Mouse (Mus musculus) megakaryocyte, adult 5-6 weeks (primary cell): ENCODE results near the gene Cdc42se2. TPM values are rescaled to one million over a fixed set of nuclear protein-coding genes. Genes with fewer than 3 reads are reported as not detected.

ENCODE experiments used
- ATAC-seq: 2 replicates; pipeline ENCODE4 v1.8.0; 2016; ENCODE audit warnings: mild to moderate bottlenecking, inconsistent platforms; ENCODE audit not compliant: poor library complexity, severe bottlenecking
- total RNA-seq, 2 experiments: library from RNA; stranded (forward) in 1 of 2; stranded (reverse) in 1 of 2; fragments of 153-499, 151-499 nt in 1 of 2; fragments of 221-1000, 200-1000 nt in 1 of 2; gene quantifications; 2 replicates each; pipeline versions ENCODE4 v1.2.3 to v1.2.4; 2015 to 2017

Gene Cdc42se2
- total RNA-seq, 2 experiments from 2014 or later: 70.3 to 92.6 TPM

DNA sequence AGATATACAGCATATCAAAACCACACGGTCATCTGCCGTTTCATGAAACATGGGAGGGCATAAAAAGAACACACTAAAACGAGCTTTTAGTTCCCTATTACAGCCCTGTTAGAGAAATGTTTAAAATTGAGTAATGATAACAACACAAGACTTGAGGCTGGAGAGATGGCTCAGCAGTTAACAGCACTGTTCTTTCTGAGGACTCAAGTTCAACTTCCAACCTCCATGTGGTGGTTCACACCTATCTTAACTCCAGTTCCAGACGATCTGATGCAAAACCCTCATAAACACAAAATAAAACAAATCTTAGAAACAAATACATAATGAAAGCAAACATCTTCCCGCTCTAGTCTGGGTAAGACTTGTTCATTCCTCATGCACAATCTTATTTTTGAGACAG is 24.7 kb downstream of the Cdc42se2 start:
- no peak; the same call in 1 of the 2 replicates for ATAC-seq

DNA sequence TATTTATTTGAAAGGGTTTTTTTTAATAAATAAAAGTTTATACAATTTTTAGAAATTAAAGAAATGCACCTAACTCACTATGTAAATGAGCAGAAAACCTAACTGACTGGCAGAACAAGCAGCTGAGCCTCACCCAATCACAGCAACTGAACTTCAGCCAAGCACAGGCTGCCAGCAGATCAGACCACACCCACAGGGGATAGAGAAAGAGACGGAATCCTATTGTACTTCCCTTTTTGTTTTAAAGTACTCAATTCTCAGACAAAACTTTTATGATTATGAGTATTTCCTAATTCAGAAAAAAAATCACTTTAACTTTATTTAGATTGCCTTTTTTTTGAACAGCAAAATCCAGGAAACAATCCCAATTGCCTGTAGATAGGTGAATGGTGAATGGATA is 29.5 kb downstream of the Cdc42se2 start:
- ATAC-seq: peak; percentile 97

DNA sequence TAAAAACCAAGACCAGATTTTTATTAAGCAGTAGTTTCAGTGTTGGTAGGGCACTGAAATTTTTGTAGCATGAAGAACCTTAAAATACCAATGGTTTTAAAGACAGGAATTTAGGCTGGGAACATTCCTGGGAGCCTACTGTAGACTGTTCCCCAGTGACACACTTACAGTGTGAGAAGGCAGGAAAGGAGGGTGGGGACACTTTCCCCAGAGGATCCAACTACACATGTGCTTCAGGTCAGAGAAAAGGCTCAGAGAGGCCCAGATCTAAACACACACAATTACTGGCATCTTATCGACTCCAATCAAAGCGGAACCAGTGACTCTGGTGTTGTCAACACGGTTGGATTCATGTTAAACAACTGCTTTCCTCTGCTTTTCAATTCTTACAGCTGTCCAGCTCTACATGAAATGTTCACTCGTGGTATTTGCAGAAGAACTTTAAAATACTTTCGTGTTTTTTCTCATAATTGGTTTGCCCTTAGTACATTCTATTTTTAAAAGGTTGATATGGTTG is 32.3 kb downstream of the Cdc42se2 start:
- ATAC-seq: no peak

DNA sequence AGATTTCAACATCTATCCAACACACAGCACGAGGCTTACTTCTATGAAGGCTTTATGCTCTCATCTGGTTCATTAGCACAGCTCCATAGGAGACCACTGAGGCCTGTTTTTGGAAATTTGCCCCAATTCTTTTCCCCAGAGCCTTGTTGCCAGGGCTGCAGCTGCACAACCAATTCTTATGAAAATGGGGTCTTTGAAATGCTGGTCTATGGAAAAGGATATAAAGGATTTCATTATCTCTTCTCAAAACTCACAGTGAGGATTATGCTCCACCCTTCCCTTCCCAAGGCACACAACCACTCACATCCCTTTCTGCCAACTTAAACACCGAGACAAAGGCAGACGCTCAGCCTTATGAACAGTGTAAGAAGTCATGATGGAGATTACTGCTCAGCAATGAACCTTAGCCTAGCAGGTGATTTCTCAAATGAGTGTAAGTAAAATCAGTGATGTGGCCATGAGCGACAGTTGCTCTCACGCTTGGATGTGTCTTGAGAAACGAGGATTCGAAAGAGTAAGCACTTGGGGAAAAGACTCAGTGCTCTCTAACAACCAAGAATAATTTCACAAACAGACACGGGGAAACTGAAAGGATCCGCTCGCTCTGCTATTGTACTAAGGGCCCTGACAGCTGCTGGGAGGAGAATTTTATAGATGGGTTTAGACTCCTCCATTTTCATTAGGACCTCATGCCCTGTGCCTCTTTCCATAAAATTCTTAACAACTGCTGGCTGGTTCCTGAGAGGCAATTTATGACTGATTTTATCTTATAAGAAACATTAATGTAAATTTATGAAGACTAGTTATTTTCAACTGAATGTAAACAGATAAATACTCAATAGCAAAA is 33.0 kb downstream of the Cdc42se2 start:
- ATAC-seq: no peak

DNA sequence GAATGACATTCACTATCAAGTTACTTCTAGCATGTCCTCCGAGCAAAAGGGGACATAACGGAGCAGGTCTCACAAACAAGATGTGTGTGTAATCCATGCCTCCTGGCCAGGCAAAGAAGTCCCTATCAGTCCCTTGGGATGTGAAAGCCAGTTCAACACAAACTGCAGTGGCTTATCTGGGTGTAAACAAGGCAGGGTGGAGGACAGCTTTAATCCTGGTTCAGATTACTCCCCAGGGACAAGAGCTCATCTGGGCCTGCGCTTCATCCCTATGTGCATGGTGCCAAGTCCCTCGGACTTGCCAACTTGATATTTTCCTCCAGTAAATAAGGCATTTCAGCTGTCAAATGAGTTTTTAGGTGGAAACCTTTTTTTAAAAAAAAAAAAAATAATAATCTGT is 36.0 kb downstream of the Cdc42se2 start:
- ATAC-seq: no peak

DNA sequence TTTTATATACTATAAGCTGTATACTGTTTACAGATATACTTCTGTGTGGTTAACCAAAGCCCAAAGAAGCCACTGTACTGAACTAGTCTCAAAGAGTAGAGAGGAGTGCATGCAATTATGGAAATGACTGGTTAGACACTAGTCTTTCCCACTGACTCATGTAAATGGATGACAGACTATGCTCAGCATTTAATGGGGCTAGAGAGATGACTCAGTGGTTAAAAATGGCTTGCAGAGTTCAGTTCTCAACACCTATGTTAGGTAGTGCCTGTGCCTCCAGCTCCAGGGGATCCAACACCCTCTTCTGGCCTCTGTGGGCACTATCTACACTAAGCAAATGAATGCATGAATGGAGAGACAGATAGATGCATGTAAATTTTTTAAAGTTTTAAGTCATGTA is 38.6 kb downstream of the Cdc42se2 start:
- no peak for ATAC-seq

DNA sequence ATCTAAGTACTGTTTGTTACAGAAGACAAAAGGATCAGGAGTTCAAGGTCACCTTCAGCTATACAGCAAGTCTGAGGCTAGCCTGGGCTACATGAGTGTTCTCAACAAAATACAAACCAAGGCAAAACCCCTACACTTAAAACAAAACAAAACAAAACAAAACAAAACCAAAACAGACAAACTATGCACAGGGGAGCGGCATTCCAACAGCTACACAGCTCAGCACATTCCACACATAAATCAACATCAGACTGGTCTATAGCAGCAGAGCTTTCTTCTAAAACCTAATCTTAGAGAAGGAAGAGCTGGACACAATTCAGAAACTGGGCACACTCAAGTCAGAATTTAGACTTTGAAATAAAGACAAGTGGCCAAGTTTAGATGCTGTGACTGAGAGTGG is 43.2 kb downstream of the Cdc42se2 start:
- no peak for ATAC-seq

DNA sequence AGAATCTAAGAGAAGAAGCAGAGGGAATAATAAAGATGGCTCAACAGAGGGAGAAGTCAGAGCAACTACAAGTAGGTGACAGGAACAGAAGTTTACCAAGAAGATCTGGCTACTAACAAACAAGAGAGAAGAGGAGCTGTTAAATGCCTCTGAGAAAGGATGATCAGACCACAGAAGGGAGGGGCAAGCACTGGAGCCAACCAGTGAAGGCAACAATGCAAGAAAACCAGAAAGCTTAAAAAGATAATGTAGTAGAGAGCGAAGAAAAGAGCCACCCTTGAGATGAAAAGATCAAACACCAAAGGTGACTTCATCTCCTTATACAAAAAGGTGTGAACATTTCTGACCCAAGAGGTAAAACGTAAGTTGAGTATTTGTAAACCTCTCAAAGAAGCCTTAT is 46.1 kb downstream of the Cdc42se2 start:
- ATAC-seq: no peak

DNA sequence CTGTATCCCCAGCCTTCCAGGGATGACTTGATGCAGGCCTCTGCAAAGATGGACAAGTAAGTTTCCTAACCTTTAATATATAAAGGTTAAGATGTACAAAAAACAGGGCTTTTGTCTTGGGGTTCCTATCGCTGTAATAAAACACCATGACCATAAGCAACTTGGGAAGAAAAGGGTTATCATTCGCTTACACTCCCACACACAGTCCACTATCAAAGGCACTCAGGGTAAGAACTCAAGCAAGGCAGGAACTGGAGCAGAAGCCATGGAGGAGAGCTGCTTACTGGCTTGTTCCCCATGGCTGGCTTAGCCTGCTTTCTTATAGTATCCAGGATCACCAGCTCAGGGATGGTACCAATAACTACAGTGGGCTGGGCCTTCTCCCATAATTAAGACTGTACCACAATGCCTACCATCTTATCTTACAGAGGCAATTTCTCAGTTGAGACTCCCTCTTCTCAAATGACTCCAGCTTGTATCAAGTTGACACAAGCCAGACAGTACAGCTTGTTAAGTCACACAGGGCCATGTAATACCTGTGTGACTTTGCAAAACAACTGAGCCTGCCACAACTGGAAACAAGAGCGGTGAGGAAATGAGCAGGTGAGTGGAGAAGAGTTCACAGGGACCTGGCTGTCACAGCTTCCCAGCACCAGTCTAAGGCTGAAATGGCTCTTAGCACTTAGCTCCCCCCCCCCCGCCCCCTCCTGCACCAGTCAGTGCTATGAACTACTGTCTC is 48.3 kb downstream of the Cdc42se2 start:
- no peak for ATAC-seq

DNA sequence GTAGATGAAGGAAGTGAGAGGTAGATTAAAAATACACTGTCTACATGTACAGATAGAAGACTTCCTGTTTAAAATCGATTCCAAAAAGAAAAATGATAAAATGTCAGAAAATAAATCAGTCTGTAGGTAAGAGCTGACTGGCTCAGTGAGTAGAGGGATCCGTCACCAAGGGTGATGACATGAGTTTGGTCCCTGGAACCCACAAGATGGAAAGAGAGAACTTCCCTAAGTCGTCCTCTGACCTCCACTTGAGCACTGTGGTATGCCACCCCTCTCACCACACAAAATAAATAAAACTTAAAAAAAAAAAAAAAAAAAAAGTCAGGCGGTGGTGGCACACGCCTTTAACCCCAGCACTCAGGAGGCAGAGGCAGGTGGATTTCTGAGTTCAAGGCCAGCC is 50.6 kb downstream of the Cdc42se2 start:
- ATAC-seq: 0 out of 2 replicates have a peak, but pooled peaks have one; percentile 43

DNA sequence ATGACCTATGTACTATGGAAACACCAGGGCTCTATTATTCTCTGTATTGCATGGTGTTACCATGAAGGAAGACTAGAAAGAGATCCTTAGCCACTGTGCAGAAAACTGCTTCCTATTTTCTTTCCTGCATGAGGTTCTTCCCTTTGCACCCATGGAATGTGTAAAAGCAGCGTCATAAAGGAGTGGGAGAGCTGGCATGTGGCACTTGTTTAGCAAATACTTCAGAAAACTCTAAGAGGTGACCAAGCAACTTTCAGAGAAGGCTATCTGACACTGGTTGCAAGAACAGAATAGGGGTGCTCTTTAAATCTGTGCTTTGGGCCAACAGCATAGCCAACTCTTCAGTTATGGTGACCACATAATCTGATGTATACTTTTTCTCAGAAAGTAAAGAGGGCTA is 52.4 kb downstream of the Cdc42se2 start:
- no peak for ATAC-seq

DNA sequence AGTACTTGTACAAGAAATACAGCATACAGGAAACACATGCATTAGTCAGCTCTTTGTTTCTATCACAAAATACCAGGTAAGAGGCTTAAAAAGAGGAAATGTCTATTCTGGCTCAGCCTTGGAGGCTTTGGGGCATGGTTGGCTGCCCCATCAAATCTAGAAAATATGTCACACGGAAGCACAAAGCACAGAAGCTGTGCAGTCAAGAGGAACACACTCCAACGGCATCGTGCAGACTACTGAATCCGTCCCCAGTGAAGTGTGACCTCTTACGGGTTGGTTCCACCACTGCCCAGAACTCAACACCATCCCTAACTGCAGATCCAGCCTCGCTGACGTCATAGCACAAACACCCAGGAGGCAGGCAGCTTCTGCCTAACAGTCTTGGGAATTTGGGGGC is 53.9 kb downstream of the Cdc42se2 start:
- no peak for ATAC-seq

DNA sequence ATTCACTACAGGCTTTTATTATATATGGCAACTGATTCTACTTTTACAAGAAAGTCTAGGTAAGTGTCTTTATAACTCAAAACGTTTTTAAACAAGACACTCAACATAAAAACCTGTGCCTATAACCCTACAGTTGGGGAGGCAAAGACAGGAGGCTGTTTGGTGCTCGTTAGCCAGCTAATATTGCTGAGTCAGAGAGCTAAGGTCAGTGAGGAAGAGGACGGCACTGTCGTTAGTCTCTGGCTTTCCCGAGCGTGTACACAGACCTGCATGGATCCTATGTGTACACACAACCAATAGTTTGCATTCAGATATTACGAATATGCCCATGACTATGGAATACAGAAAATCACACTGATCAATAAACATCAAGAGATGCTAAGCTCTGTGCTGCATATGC is 56.1 kb downstream of the Cdc42se2 start:
- no peak for ATAC-seq

DNA sequence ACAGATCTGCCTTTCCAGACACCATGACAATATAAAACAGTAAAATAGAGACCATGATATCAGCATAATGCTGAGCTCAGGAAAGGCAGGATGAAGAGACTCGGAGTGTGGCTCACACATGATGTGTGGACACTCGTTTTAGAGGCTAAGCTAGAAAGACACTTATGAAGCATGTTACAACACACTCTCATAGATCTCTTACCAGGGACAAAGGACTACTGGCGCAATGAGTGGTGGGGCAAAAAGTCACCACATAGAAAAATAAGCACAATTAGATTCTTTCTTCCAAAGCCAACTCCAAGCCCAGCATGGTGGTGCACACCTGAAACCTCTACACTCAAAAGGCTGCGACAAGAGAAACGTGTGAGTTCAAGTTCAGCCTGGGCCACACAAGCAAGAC is 56.5 kb downstream of the Cdc42se2 start:
- no peak for ATAC-seq

DNA sequence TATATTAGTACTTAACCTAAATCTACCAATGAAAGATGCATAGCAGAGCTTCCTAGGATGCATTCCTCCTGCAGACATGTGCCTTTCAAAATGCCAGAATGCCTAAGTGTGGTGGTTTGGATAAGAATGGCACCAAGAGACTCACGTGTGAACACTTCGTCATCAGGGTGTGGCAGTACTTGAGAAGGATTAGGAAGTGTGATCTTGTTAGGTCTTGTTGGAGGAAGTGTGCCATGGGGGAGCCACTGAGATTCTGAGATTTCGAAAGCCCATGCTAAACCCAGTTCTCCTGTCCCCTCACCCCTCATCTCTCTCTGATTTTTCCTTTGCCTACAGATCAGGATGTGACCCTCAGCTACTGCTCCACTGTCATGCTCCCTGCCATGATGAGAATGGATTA is 58.2 kb downstream of the Cdc42se2 start:
- peak; percentile 76 for ATAC-seq

DNA sequence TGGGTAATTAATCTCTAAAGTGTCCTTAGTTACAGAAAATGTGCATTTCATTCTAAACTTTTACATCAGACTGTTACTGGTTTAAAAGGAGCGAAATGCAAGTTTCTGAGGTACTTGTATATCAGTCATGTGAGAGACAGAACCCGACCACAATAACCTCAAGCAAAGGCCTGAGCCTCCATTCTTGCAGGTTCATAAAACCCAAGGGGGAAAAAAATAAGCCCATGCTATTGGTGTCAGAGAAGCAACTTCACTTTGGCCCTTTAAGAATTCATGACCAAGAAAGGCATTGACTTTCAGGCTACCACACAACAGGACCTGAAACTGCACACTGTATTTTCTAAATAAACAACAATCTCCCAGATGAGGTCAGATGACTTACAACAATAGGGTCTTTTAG is 59.1 kb downstream of the Cdc42se2 start:
- no peak for ATAC-seq

DNA sequence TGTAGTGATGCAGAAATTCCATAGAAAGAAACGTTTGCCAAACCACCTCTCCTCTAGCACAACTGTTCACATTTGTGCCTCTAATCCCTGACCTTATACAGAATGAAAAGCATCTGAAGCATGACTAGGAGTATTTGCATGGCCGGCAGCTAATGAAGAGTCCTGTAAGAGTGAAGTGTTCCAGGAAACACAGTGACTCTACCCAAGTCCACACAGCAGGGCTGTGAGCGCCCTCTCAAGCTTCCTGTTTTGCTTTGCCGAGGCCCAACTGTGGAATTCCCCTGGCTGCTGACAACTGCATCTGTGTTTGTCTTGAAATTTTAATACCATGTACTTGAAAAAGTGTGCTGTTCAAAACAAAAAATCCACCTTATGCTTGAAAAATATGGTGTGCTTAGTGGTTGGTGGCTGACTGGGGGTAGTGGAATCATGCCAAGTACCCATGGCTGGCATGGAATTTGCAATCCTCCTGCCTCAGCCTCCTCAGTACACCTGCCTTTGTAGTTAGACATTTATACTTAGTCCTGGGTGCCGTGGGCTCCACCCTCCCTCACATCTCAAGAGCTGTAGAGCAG is 60.1 kb downstream of the Cdc42se2 start:
- ATAC-seq: peak; percentile 58

DNA sequence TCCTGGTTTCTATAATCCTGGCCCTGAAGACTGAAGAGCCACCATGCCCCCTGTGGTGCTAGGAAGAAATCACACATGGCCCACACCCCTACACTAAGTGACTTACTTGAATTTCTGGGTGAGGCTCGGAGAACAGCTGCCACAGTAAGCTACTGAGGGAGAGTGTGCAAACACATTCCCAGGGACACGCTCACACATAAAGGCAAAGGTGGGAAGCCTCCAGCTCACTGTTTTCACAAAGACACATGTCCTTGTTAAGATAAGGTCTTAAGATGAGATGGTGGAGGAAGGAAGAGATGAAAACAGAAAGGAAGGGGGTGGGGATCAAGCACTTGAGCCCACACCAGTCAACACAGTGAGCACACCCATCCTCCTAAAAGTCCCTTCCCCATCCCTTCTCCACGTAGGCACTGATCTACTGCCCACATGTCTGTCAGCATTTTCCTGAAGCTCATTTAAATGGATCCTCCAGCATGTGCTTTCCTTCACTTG is 60.9 kb downstream of the Cdc42se2 start:
- no peak for ATAC-seq

DNA sequence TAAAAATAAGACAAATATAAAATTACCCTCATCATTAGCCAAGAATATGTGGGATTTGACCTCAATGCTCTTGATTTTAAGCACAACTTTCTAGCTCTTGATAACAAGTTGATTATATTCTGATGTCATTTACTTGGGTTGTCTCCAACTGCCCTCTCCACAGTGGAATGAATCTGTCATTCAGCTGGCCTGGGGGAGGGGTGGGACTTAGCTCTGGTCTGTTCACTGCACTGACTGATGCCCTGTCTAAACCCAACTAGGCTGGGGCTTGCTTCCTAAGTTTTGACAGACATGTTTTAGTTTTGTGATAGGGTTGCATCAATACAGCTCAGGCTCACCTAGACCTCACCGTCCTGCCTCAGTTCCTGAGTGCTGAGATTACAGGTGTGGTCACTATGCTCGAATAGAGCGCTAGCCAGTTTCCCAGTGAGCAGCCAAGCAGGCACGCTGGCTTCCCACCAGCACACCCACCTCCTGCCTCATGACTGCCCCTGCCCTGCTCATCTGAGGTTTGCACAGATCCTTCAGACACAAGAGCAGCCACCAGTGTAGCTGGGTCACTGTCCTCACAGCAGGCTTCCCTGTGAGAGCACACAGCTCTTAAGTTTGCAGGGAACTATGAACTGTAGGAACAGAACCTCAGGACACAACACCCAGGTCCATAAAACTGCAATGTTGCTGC is 63.0 kb downstream of the Cdc42se2 start:
- no peak for ATAC-seq

DNA sequence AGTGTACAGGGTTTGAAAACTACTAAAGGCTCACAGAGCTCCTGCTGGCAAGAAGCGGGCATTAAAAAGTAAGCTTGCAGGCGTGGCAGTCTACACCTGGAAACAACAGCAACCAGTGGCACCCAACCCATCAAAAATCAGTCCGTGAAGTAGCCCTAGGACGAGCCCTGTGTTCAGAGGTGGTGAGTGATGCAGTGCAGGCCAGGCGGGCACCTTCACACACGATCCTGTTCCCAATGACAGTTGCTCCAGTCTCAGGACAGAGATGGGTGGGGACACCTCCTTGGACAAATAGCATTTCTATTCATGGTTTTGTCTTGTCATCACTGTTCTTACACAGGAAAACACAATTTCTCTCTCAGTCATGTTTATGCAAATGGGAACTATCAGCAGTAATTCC is 65.4 kb downstream of the Cdc42se2 start:
- ATAC-seq: no peak

DNA sequence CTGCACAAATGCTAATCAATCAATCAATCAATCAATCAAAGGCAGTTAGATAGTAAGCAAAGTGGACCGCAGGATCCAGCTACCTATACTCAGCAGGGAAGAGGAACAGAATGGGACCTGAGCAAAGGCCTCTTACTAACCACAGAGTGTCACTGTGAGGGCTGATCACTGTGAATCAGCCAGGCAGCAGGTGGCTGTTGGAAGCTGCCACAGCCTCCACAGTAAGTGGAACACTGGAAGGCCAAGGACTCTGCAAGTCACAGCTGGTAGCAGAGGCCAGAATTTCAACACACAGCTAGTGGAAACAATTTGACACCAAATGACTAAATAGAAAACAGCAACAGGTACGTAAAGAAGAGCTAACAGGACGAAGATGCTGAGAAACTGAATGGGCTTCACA is 68.9 kb downstream of the Cdc42se2 start:
- no peak for ATAC-seq
